Comparison of ENCODE assay signal across 8 mouse cellular contexts in genomic region chr19:45030111-45030510, GRCm38 (mm10). TPM values are rescaled to one million over a fixed set of nuclear protein-coding genes. Genes with fewer than 3 reads are reported as not detected.
A peak's percentile ranks its signal among the peaks of the same experiment; 100 is the strongest.
DNase-seq lines count a peak whose midpoint lies in the region; ATAC-seq and TF ChIP-seq lines count a peak whose summit lies in the region.

No protein-coding gene starts in this region.

- H3K9me3 ChIP-seq in ES-E14 (ENCODE audit: control insufficient read depth, insufficient read depth, low read depth, low read length): no peaks in the 10 kb centered on the region
- H3K9me3 ChIP-seq in midbrain, embryonic 13.5 days: no peaks in the 10 kb centered on the region

- peak overlapping the region; percentile 35; the same call in 1 of the 2 replicates for H3K9ac ChIP-seq in ES-E14 (ENCODE audit: insufficient read depth, low read depth, low read length, poor library complexity, severe bottlenecking)
- no peak overlapping the region for H3K9ac ChIP-seq in midbrain, embryonic 13.5 days (replicated peaks)

- H3K27me3 ChIP-seq in midbrain, embryonic 13.5 days: no peaks in the 10 kb centered on the region

- no peak overlapping the region for H3K4me3 ChIP-seq in ES-E14 (ENCODE audit: insufficient read depth in 1 of 2, low read depth in 1 of 2, low read length in 2 of 2, poor library complexity in 1 of 2, severe bottlenecking in 1 of 2)
- no peak overlapping the region for H3K4me3 ChIP-seq in midbrain, embryonic 13.5 days (replicated peaks)

- 31% methylated on average over 8 of the region's 8 CpGs for WGBS in midbrain, embryonic 13.5 days

- DNase-seq in layer of hippocampus, postnatal 10 days (ENCODE audit: low spot score in 2 of 2): peak; percentile 65 to 71
- no peak for DNase-seq in layer of hippocampus, adult 9-10 months (ENCODE audit: low spot score)
- no peak for DNase-seq in ES-E14 (ENCODE audit: low read depth, low spot score)
- peak; percentile 82 for DNase-seq in cerebellum, adult 9-10 months
- peak; percentile 58 for DNase-seq in gastrocnemius, postnatal 25 days
- peak; percentile 84 to 87 for DNase-seq in kidney, postnatal 4 days
- peak; percentile 84 for DNase-seq in thymus, postnatal 4 days

- no peak overlapping the region for H3K27ac ChIP-seq in ES-E14 (ENCODE audit: insufficient read depth, low read depth, low read length, poor library complexity, severe bottlenecking)
- no peak overlapping the region for H3K27ac ChIP-seq in midbrain, embryonic 13.5 days

- peaks cover 8 to 37% of the 10 kb centered on the region in 2 experiments; a peak in 3 of 4 replicates for H3K4me1 ChIP-seq in ES-E14 (ENCODE audit: control insufficient read depth in 2 of 2, insufficient read depth in 2 of 2, low read length in 2 of 2, poor library complexity in 1 of 2)
- H3K4me1 ChIP-seq in midbrain, embryonic 13.5 days (replicated peaks): peaks cover 18% of the 10 kb centered on the region; the same call in 1 of the 2 replicates

- peaks cover 13% of the 10 kb centered on the region; the same call in 1 of the 2 replicates for H3K36me3 ChIP-seq in ES-E14 (ENCODE audit: control insufficient read depth, insufficient read depth, low read length, poor library complexity, severe bottlenecking)
- peaks cover 38% of the 10 kb centered on the region for H3K36me3 ChIP-seq in midbrain, embryonic 13.5 days

- no peak overlapping the region for H3K4me2 ChIP-seq in midbrain, embryonic 13.5 days (replicated peaks)

- in situ Hi-C loops in ES-E14 (cut with MboI; ENCODE audit: low sequenced_read_pairs in 2 of 2, unreplicated experiment in 2 of 2): no loop called here

- peak; percentile 43; the same call in 1 of the 2 replicates for ATAC-seq in midbrain, embryonic 13.5 days

TF ChIP-seq in ES-E14, 5 proteins besides CTCF, POLR2A, EP300 and RAD21:
- TF ChIP-seq HCFC1 (IDR thresholded peaks at IDR 0.05; ENCODE audit: borderline replicate concordance, insufficient read depth, low read length) (no peak), MAFK (IDR thresholded peaks at IDR 0.05; ENCODE audit: insufficient read depth, low read depth, low read length) (no peak), CHD2 (IDR thresholded peaks at IDR 0.05; ENCODE audit: low read depth, low read length) (no peak), ZNF384 (IDR thresholded peaks at IDR 0.05; ENCODE audit: low read depth, low read length) (no peak), ZC3H11A (IDR thresholded peaks at IDR 0.05; ENCODE audit: borderline replicate concordance, low read depth, low read length) (no peak)

RNA-seq across cellular contexts. Expression of gene Pdzd7, which starts 15.4 kb away (rescaled TPM):
- 1 to 10 TPM; 3.2 to 3.3 TPM for total RNA-seq in layer of hippocampus, postnatal 10 days (2021)
- total RNA-seq in ES-E14 (2012; rRNA removed): 0.45 and 1.5 TPM in 2 replicates
- 1 to 10 TPM; 5.4 to 5.9 TPM for total RNA-seq in gastrocnemius, postnatal 25 days (2021)
- polyA plus RNA-seq in midbrain, embryonic 13.5 days (2015; fragmentation: Nextera tagmentation; extraction: Ambion mirVana): 1.3 and 1.8 TPM in 2 replicates

RNA-seq across cellular contexts. Expression of gene Lzts2, which starts 15.9 kb away (rescaled TPM):
- total RNA-seq in layer of hippocampus, postnatal 10 days (2021): 10 to 100 TPM; 21.3 to 23.2 TPM
- 30.6 and 31.9 TPM in 2 replicates for total RNA-seq in ES-E14 (2012; rRNA removed)
- total RNA-seq in gastrocnemius, postnatal 25 days (2021): 10 to 100 TPM; 19.2 to 22.9 TPM
- 24.6 and 30.9 TPM in 2 replicates for polyA plus RNA-seq in midbrain, embryonic 13.5 days (2015; fragmentation: Nextera tagmentation; extraction: Ambion mirVana)

RNA-seq across cellular contexts. Expression of gene Sfxn3, which starts 17.2 kb away (rescaled TPM):
- total RNA-seq in layer of hippocampus, postnatal 10 days (2021): 100 to 1,000 TPM; 103 to 124 TPM
- 4.0 and 7.1 TPM in 2 replicates for total RNA-seq in ES-E14 (2012; rRNA removed)
- total RNA-seq in gastrocnemius, postnatal 25 days (2021): 10 to 100 TPM; 20.7 to 22.5 TPM
- 58.1 and 61.2 TPM in 2 replicates for polyA plus RNA-seq in midbrain, embryonic 13.5 days (2015; fragmentation: Nextera tagmentation; extraction: Ambion mirVana)

RNA-seq across cellular contexts. Expression of gene Mrpl43, which starts 23.9 kb away (rescaled TPM):
- 10 to 100 TPM; 45.3 to 48.9 TPM for total RNA-seq in layer of hippocampus, postnatal 10 days (2021)
- total RNA-seq in ES-E14 (2012; rRNA removed): 50.0 and 62.7 TPM in 2 replicates
- 10 to 100 TPM; 32.8 to 36.4 TPM for total RNA-seq in gastrocnemius, postnatal 25 days (2021)
- 91.3 and 91.5 TPM in 2 replicates for polyA plus RNA-seq in midbrain, embryonic 13.5 days (2015; fragmentation: Nextera tagmentation; extraction: Ambion mirVana)

RNA-seq across cellular contexts. Expression of gene Twnk, which starts 24.6 kb away (rescaled TPM):
- 10 to 100 TPM; 14.1 to 15.1 TPM for total RNA-seq in layer of hippocampus, postnatal 10 days (2021)
- total RNA-seq in ES-E14 (2012; rRNA removed): 27.2 and 28.5 TPM in 2 replicates
- 10 to 100 TPM; 16.2 to 16.6 TPM for total RNA-seq in gastrocnemius, postnatal 25 days (2021)
- 19.2 and 20.0 TPM in 2 replicates for polyA plus RNA-seq in midbrain, embryonic 13.5 days (2015; fragmentation: Nextera tagmentation; extraction: Ambion mirVana)

Comparison
In these comparisons a context has a peak if more than half of its experiments do, and no peak if none do; other contexts are left out.
1. DNase-seq: peak in layer of hippocampus, postnatal 10 days (2 of 2), cerebellum, adult 9-10 months (single experiment), gastrocnemius, postnatal 25 days (single experiment), kidney, postnatal 4 days (2 of 2) and thymus, postnatal 4 days (single experiment); none in layer of hippocampus, adult 9-10 months (single experiment) and ES-E14 (single experiment).
2. RNA of gene Sfxn3, which starts 17.2 kb away (total RNA-seq): 103 to 124 TPM in layer of hippocampus, postnatal 10 days; 20.7 to 22.5 TPM in gastrocnemius, postnatal 25 days and 4.0 to 7.1 TPM in ES-E14; every median in the first group is over 4 times any median in the second.